Mouse (Mus musculus) CD8-positive naive resting alpha-beta T cell, adult 2 months (primary cell): Measurements from ENCODE around the gene Tram2.

Experiments
- DNase-seq, 2 experiments: peaks; one replicate each; pipeline ENCODE4 v3.0.0; 2022; ENCODE audit warnings: low read depth in 2 of 2, low spot score in 2 of 2

Tram2 gene

GRCm38 (mm10) chr1:21079217-21079773, at the start of gene Tram2:
Gene Tram2 (minus strand): TSS chr1:21079229.
- DNase-seq = peak; percentile 84 to 85

DNA sequence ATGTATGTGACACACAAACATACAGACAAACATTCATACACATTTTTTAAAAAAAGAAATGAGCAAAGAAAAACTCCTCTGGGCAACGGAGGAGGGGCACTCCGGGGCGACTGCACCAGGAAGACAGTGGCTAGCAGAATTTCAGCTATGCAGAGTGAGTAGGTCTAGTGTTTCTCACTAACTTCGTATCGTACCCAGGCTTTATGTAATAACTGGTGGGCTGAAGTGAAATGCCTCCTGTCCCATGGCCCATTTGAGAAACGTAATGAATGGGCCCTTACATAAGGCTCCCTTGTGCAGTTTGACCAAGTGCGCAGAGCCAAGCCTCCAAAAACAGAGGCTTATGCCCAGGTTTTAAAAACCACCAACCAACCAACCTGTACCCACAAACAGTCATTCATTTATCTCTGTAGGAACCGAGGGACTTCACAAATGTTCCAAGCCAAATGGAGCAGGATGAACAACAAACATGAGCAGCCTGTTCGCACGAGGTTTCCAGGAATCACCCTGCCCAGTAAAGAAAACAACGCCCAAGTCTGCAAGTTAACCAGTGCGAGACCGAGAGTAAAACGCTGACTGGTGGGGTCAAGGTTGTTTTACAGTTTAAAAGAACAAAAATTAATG, 45.8 kb upstream of the Tram2 start:
- DNase-seq = no peak

- DNase-seq = no peak
These were observed 24.8 kb upstream of the Tram2 start for GRCm38 (mm10) chr1:21103784-21104183.

GRCm38 (mm10) chr1:21101221-21102006, 22.4 kb upstream of the Tram2 start:
- DNase-seq = peak; percentile 23 to 45

- no peak for DNase-seq
These were observed 21.7 kb upstream of the Tram2 start for GRCm38 (mm10) chr1:21100726-21101125.

DNA sequence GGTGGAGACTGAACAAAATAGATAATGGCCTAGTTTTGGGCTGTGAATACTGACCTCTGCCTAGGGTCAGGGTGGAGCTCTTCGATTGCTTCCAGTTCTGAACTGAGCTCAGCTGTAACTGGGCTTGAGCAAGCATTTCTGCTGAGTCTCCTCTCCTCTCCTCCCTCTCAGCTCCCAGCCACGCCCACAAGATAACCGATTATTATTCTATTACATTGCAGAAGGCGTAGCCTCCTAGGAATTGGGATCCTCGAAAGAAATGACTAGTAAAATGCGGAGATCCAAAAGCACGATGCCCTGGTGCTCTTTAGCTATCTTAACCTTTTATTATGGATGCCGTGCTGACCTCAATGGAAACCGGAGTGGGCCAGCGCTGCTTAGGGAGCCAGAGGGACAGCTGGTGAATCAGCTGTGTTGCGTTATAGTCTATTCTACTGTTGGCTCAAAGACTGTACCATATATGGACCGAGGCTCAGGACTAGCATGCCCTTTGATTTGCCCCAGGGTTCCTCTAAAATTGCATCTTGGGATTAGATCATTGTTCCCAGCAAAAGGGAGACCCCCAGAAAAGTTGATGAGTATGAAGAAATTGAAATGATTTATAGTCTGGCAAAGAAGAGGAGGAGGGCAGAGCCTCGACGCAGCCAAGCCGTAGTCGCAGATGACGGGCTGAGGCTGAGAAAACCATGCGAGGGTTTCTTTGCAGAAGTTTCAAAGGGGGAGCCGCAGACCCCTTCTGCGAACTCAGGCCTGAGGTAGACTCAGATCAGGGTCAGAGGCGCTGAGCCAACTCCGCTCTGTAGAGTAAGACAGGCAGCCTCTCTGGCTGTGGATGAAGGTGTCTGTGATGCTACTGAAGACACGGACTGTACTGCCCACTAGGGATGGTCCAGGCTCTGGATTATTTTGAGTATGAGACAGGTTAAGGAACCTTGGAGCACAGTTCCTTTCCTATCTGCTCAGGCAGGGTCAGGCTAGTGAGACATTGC, 18.3 kb upstream of the Tram2 start:
- DNase-seq = no peak

- DNase-seq = no peak
These were observed 15.7 kb upstream of the Tram2 start for GRCm38 (mm10) chr1:21094644-21095215.

DNA sequence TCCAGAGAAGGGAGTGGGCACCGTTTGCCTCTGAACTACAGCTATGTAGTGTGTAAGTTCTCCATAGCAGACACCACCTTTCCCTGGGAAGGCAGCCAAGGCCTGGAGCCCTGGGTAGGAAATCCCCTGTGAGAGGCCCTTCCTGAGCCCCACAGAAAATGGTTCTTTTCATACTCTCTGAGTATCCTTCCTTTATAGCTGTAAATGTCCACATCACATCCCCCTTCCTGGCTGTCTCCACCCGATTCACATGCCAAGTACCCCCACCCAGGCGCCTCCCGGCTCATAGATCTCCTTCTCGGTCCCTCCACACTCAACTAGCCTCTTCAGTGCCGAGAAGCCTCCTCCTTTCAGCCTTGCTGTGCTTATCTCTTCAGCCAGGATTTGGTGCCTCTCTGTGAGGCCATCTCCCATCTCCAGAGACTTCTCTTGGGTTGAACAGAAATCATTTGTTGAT, 10.7 kb upstream of the Tram2 start:
- no peak for DNase-seq

- DNase-seq = no peak
These were observed 7.3 kb upstream of the Tram2 start for GRCm38 (mm10) chr1:21086291-21086690.

- DNase-seq = no peak
These were observed 5.6 kb upstream of the Tram2 start for GRCm38 (mm10) chr1:21084661-21085060.

DNA sequence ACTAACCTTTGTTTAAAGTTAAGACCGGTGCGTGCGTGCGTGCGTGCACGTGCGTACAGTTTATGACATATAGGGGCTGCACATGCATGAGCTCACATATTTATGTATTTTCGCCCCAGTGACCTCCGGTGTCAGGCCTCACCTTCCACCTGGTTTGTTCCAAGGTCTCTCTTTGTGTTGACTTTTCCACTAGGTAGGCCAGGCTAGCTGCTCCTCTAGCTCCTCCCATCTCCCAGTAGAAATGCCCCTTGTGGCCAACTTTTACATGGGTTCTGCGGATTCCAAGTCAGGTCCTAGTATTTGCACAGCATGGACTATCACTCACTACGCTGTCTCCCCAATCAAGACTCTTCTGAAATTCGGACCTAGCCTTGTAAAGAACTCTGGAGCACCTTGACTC, 1.3 kb upstream of the Tram2 start:
- DNase-seq = no peak

DNA sequence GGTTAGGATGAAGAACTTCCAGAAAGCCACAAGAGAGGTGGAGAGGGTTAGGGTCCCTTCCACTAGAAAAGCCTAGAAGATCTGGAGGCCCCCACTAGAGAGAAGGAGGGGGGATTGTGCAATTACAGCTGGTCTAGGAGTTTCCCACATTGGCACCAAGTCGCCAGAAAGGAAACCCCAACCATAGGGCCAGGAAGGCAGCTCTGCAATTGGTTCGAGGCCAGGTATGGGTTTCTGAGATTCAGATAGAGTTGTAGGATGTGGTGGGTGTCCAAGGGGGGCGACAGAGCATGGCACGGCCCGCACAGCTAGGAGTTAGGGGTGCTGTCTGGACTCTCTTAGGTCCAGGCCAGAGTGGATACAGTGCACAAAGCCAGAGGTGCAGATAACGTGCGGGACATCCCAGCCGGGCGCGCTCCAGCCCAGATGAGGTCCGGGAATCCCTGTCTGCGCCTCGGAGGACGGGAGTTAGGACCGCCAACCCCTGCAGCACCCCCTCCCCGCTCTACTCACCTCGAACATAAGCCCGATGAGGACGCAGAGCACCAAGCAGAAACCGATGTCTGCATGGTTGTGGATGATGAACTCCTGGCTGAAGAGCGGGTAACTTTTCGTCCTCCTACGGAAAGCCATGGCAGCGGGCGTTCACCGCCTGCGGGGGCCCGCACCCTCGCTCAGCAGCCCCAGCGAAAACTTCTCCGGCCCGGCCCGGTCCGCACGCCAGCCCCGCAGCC, 381 bp downstream of the Tram2 start:
- DNase-seq = peak; percentile 6 to 12

- no peak for DNase-seq
These were observed 1.4 kb downstream of the Tram2 start for GRCm38 (mm10) chr1:21077619-21078018.

- no peak for DNase-seq
These were observed 1.8 kb downstream of the Tram2 start for GRCm38 (mm10) chr1:21077191-21077590.

GRCm38 (mm10) chr1:21075986-21076495, 3.0 kb downstream of the Tram2 start:
- no peak for DNase-seq

DNA sequence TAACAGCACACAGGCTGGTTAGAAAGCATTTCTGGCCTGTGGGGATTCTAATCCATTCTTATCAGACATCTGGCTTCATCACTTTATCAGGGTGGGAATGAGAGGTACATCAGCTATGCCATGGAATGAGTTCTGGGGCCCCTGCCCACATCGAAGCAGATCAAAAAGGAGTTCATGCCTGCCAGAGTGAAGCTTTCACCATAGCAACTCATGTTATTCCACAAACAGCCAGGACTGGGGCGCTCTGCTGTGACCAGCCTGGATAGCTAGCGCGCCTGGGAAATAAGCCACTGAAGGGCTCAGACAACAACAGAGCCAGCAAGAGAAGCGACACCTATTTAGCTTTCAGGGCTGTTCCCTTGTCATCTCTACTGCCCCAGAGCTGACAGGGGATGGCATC, 4.8 kb downstream of the Tram2 start:
- no peak for DNase-seq

- DNase-seq = no peak
These were observed 6.1 kb downstream of the Tram2 start for GRCm38 (mm10) chr1:21072875-21073444.

- DNase-seq = no peak
These were observed 8.4 kb downstream of the Tram2 start for GRCm38 (mm10) chr1:21070658-21071057.

DNA sequence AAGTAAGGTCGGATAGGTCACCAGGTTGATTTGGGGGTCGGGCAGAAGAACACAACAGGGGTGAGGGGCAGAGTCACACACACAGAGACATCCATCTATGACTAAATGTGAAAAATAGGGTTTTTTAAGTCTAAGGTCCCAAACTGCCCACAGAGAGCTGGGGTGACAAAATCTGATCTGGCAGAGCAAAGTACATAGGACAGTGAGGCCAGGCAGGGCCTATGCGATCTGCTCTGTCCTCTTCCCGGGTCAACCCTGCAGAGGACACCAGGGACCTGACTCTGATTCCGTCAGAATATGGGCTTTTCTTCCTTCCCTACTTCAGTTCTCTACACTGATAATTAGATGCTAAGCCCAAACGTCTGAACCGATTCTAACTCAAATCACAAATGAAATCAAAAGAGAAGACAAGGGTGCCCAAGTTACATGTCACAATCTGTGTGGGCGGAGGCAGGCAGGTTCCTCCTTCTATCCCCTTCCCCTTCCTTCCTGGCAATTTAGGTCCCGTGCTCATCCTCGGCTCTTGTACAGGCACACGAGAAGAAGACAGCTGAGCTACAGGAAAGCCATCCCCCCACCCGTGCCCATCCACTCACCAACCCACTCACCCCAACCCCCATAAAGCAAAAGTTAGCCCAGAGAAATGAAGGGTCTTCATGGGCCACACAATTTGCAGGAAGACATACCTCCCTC, 9.1 kb downstream of the Tram2 start:
- no peak for DNase-seq
